Mouse (Mus musculus) left cerebral cortex, adult 11 months (tissue): ENCODE data around the gene Zfp36l1.

Experiments used
- DNase-seq: peaks from one replicate; pipeline ENCODE4 v3.0.0; 2022; ENCODE audit warnings: low spot score

The Zfp36l1 gene

DNA sequence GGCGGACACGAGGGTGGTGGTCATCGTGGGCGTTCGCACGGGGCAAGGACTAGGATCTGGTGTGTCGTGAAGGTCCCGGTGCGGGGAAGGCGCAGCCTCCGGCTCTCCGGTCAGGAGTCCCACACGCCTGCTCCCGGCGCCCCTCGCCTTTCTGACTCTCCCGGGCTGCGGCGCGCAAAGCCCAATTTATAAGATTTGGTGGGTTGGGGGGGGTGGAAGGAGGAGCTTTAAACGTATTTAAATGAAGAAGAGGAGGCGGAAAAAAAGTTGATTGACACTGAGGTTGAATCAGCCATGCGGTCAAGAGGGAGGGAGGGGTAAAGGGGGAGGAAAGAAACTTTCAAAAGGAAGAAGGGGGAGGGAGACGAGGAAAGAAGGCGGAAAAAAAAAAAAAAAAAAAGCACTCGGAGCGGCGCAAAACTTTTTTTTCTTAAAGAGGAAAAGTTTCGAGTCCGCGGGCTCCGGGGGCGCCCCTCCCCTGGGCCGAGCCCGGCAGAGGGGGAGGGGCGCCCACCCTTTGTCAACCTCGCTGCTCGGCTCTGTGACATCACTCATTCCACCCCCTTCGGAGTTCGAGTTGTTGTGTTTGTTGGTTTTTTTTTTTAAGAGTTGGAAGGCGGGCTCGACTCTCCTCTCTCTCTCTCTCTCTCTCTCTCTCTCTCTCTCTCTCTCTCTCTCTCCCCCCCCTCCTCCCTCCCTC, at the start of gene Zfp36l1:
Gene Zfp36l1 (minus strand): TSS at position 162 of the 700 bp plus-strand sequence.
- no peak for DNase-seq

DNA sequence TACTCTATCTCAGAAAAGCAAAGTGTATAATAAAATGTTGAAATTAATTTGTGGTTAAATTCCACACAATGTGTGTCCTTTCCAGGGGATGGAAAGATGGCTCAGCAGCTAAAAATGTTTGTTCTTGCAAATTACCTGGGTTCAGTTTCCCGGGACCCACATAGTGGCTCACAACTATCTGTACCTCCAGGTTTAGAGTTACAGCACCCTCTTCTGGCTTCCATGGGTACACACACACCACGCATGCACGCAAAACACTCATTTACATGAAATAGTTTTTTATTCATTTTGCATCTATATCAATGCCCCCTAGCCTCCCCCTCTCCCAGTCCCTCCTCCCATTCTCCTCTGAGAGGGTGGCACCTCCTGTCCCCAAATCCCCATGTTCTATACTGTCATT, 49.6 kb upstream of the Zfp36l1 start:
- DNase-seq, result no peak

DNA sequence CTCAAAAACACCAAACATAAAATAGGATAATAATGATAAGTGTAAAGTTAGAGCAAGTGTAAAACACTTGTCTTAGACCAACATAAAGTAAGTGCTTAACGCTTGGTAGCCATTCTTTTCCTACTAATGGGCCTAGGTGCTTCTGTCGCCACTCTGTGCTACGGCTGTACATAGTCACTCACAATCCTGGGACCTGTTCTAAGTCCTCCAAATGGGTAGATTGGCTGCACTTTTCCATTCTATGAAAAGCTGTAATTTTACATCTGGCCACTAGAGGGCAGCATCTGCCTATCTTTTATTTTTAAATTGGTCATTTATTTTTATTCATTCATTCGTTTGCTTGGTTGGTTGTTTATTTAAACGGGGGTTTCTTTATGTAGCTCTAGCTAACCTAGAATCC, 44.9 kb upstream of the Zfp36l1 start:
- no peak for DNase-seq

DNA sequence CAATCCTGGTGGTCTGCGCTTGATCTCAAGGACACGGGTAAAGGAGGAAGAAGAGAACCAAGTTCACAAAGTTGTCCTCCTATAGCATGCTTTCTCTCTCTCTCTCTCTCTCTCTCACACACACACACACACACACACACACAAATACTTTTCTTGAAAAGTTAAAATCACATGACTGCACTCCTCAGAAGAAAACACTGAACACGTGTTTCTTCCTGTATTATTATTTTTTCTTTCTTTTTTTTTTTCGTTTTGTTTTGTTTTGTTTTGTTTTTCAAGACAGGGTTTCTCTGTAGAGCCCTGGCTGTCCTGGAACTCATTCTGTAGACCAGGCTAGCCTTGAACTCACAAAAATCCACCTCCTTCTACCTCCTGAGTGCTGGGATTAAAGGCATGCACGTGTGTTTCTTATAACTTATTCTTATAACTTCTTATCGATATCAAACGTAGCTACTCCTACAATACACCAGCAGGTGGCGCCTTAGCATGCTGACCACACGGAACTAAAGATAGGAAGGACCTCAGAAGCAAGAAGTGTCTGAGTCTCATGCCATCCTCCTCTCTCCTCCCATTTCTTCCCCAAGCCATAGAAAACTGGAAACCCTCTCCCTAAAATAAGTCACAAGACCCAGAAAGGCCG, 41.0 kb upstream of the Zfp36l1 start:
- no peak for DNase-seq

DNA sequence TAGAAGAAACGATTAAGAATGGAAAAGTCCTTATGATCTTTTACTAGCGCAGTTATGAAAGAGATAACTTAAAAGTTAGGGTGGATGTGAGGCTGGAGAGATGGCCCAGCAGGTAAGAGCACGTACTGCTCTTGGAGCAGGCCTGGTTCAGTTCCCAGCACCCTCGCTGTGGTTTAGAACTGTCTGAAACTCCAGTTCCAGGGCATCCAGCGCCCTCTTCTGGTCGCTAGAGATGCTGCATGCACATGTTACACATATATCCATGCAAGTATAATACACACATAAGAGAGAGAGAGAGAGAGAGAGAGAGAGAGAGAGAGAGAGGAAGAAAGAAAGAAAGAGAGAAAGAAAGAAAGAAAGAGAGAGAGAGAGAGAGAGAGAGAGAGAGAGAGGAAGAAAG, 40.3 kb upstream of the Zfp36l1 start:
- DNase-seq, result no peak

DNA sequence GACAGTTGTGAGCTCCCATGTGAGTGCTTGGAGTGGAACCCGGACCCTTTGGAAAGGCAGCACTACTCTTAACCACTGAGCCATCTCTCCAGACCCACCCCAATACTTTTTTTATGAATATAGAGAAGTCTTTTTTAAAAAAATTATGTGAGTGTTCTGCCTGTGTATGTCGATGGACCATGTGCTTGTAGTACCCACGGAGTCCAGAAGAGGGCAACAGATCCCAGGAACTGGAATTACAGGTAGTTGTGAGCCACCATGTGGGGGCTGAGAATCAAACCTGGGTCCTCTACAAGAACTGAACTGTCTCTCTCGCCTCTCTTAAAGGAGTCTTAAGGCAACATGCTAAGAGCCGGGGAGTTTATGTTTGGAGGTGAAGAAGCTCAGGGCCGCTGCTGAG, 39.0 kb upstream of the Zfp36l1 start:
- DNase-seq, result no peak

DNA sequence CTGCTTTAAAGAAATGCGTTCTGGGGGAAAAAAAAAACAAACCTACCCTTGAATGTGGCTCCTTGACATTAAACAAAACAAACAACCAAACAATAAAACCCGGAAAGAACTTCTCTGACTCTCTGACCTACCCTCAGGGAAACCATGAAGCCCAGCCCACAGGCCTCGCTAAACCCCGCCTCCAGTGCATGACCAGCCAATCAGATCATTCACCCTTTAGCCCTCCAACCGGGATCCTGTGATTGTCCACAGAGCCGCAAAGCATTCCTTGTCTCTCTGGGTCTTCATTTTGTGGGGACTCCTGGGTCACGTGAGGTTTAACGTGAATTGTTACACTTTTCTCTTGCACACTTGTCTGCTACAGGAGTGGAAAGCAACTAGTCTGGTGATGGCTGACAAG, 37.8 kb upstream of the Zfp36l1 start:
- no peak for DNase-seq

DNA sequence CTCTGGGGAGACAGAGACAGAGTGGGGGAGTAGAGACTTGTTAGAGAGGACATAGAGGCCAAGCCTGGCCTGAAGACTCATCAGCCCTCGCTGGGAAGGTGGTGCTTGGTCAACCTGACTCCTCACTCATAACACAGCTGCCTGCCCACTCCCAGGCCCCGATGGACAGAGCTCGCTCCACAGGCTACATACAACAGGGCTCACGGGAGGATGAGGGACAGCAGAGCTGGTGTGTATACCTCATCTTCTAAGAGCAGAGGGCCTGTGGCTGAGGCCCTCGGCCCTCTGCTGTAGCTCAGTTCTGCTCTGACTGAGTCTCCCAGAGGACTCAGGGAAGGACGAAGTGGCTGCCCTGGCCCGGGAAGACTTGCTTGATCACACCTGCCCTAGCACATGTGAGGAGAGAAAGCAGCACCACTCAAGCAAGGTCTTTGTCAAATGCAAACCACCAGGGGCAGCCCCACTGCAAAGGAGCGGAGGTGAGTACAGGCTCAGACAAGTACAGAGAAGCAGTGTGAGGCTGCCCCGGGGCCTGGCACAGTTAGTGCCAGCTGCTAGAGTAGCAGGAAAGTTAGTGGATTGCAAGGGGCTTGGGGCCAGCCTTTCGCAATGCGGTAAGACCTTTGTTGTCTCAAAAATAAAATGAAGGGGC, 34.9 kb upstream of the Zfp36l1 start:
- no peak for DNase-seq

DNA sequence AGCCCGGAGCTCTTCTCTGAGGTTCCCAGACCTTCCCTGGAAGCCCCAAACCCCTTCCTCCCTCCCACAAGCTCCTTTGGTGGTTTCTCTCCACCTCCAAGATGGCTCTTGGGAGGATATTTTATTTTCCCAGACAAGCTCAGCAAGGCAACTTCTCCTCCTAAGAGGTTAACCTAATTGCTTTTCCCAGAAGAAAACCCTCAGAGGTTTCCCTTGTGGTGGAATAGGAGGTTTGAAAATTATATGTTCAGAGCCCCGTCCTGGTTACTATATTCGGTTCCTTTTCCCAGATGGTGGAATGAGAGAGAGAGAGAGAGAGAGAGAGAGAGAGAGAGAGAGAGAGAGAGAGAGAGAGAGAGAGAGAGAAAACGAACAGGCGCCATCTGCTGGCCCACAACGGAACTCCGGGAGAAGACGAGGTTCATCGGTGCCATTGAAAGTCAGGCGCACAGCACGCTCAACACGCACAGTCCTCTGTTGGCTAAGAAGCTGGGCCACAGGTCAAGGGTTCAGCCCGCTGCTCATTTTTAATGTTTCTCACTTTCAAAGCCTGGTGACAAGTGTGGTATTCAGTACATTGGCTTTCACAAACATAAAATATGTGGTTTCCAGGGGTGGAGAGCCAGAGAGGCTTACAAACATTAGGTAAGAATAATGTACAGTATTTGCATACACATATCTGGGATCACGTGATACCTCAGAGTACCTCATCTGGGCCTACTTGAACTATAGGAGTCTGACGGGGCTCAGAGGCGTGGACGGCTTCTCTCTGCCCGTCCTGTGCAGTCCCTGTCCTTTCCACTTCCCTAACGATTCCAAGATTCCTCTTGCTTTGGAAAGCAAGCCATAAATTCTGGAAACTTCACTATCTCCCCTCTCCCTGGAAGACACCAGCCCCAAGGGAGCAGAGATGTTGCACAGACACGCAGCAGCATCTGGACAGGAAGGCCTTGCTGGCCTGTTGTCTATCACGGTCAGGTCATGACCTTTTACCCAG, 33.7 kb upstream of the Zfp36l1 start:
- no peak for DNase-seq

DNA sequence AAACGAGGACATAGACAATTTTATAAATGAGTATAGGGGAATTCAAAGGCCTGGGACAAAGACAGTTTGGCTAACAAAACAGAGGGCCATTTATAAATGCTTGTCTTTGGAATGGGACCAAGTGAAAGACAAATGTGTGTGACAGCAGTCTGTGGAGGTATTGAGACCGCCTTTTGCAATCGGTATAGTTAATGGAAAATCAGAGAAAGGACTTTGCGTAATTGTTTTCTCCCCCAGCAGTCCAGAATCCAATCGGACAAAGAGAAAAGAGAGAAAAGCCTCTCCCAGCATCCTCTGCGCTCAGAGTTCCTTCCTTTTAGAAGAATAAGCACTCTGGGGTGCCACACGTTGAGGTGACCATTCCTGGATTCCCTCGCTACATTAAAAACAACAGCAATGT, 32.6 kb upstream of the Zfp36l1 start:
- no peak for DNase-seq

DNA sequence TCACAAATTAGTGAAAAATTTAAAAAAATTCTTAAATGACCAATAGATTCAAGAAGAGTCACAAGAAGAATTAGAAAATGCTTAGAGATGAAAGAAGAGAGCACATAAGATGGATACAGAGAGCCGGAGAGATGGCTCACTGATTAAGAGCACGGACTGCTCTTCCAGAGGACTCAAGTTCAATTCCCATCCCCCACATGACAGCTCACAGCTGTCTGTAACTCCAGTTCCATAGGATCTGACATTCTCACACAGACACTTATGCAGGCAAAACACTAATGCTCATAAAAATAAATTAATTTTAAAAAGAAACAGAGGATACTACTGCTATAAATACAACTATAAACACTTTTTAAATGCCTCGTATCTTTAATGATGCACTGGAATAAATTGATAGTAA, 32.0 kb upstream of the Zfp36l1 start:
- no peak for DNase-seq

DNA sequence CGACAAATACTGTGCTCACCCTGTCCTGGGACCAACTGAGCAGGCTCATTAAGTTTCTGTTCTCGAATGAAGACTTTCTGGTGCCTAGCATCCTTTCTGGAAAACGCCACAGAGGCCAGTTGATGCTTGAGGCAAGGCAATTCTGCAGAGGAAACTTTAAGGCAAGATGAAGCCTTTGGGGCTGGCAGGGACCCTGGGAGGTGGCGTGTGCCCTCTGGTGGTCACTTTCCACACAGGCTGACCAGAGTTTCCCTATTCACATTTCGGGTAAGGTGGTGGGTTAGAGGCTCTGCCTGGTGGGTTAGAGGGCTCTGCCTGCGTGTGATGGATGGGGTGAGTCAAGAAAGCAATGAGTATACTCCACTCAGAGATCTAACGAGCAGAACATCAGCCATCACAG, 28.7 kb upstream of the Zfp36l1 start:
- no peak for DNase-seq

DNA sequence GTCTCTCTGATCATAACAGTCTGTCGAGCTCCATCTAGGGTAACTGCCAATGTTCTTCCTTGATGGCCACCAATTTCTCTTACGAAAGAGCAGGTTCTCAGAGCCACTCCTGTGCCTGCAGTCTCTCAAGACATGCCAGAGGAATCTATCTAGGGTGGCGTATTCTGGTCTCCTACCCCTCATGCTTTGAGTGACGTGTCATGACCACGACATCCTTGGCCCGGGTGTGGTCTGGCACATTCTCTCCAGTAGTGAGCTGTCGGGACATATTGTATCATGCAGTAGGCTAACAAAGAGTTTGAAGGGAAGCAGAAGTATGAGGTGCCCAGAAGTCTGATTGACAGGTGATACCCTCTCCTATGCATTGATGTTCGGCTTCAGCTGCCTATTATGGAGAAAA, 28.2 kb upstream of the Zfp36l1 start:
- DNase-seq, result no peak

DNA sequence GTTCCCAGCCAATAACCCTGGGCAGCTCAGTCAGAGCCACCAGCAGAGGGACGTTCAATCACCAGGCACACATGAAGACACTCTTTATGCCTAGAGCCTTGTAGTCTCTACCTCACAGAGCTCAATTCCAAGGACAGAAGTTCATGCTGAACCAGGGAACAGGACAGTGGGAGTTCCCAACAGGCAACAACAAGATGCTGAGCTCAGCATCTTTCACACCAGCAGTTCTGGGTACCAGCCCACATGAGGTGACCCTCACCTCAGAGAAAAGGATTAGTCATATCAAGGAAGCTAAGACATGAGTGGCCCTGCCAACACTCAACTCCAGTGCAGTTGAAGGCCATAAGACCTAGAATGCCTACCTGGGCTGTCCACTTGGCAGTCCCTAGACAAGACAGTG, 24.9 kb upstream of the Zfp36l1 start:
- DNase-seq, result no peak

DNA sequence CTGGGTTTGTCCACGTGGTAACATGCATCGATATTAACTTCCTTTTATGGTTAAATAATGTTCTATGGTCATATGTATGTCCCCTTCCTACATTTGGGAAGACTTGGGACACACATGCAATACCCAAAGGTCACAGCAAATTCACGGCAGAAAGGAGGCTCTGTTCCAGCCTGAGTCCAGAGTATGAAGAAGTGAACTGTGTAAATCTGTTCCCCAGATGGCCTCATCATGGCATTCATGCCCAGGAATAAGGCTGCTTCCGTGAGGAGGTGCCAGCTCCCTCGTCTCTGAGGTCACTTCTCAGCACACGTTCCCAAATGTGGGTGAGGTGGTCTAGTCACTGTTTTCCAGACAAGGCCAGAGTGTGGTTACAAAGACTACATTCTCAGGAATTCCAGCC, 24.4 kb upstream of the Zfp36l1 start:
- DNase-seq, result no peak

DNA sequence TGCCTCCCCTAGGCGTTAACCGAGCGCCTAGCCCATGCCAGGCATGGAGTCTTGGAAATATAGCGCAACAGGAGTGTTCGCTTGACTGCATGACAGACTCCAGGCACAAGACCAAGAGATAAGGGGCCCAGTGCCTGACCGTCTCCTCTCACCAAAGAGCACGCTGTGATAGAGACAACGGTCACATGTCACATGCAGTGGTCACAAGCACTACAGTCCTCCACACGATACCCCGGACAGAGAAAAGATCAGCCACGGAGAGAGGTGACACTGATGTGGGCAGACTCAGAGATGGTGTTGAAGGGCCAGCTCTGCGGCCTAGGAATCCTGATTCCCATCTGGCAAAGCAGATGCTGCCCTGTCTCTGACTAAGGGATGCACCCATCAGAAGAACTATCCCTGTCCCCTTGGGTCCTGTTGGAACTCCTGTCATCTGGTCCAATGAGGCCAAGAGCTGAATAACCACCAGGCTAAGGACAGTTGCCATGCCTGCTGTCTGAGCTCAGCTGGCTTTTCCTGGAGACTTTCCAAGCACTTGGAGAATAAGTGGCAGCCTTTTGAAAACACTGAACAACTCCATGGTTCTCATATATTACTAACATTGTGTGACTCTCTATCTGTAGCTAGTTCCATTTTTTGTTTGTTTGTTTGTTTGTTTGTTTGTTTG, 23.6 kb upstream of the Zfp36l1 start:
- DNase-seq, result no peak

DNA sequence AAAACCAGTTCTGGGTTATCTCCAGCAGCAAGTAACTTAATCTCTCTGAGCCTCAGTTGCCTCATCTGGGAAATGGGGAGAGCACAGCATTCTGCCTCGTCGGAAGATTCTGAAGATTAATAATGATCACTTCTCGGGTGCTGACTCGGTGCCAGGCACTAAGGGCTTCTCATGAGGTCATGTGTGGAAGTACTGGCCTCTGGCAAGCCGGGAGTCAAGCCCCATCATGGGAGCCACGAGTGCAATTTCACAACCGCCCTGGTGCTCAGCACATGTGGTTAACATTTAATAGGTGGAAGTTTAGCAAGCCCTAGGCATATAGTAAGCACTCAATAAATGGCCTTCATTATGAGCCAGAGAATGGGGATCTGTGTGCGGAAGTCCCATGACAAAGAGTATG, 22.4 kb upstream of the Zfp36l1 start:
- DNase-seq, result no peak

DNA sequence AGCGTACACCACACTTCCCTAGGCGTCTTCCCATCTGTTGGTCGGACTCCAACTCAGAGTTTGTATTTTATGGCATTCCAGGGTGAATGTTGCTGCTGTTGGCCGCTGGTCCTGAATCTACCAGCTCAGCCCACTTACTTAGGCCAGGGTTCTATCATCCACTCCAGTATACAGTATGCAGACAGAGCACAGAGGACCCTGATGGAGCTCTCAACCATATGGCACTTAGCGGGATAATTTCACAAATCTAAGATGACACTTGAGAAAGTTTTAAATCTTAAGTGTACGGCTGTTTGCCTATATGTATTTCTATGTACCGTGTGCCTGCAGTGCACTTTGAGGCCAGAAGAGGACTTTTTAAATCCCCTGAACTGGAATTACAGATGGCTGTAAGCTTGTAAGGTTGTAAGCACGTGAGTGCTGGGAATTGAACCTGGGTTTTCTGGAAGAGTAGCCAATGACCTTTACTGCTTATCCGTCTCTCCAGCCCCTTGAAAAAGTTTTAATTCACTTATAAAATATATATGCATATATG, 20.3 kb upstream of the Zfp36l1 start:
- DNase-seq, result no peak

DNA sequence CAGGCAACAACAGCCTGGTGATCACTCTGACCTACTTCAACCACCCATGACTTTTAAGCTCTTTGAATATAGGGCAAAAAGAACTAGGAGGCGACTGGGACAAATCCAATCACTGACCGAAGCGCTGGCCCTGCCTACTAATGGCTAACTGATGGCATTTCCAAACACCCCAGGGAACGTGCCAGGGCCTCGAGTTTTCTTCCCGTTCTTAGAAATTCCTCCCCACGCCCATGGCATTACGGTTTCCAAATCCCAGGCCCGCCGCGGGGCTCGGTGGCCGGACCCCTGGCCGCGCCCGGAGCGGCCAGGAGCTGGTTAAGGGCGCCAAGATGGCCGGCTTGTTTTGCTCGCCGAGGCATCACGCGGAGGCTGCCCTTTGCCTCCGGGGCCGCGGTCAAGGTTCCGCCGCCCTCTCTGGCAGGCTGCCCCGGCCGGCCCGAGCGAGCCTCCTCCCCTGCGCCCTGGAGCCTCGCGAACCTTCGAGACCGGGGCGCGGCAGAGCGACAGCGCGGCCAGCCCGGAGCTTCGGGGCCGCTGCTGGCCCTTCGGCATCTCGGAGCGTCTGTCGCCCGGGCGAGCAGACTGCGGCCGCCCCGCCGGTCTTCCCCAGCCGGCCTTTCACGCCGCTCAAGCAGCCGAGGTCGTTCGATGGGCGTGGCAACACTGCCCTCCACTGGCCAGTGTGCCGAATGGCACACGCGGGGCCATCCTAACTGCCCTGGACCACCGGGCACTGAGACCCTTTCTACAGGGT, 19.6 kb upstream of the Zfp36l1 start:
- no peak for DNase-seq

DNA sequence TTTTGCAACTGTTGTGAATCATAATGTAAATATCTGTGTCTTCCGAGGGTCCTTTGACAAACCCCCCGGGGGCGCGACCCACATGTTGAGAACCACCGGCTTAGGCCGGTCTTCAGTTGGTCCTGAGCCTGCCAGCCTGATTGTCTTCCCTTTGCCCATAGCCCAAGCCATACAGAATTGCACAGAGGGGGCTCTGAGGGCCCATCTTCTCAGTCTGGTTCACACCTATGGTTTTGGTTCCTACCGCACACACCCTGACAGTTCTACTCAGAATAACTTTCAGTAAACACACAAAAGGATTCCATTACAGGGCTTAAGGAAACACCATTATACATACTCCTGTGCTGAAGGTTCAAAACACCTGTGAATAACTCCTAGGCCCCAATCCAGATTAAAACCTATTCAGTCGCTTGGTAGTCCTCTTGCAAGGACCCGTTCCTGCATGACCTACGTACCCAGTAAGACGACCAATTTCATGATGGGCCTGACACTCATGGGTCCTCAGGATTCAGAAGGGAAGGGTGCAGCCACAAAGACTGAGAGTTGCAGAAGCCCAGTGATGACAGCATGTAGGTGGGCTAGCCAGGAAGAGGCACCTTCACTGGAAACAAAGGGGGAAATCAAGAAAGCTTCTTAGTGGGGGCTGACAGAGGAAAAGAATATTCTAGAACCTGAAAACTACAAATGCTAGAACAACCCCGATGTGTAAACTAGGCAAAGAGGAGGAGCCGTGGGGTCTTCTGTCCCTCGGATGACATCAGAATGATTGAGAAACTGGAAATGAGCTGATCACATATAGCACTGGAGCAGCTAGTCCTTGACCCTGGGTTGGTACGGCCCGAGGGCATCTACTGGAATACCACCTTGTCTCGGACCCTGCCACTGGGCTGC, 18.8 kb upstream of the Zfp36l1 start:
- no peak for DNase-seq
